Mouse (Mus musculus) limb, embryonic 14.5 days (tissue): ENCODE data around the gene Ehhadh. TPM values are rescaled to one million over a fixed set of nuclear protein-coding genes. Genes with fewer than 3 reads are reported as not detected.

Experiments
- ATAC-seq: fragments of 200-750 bp; cut with Nextera tagmentation; 2 replicates; pipeline ENCODE4 v1.8.0; 2017; ENCODE audit warnings: low read depth, moderate number of reproducible peaks, moderate TSS enrichment; ENCODE audit not compliant: low FRiP score
- DNase-seq: peaks from one replicate; pipeline ENCODE4 v3.0.0-alpha.2; 2015; ENCODE audit warnings: low spot score
- H3K27ac ChIP-seq: fragments of 300-500 bp; sonication (generic); replicated peaks from 2 replicates; pipeline ENCODE4 v1.5.1; 2014; ENCODE audit warnings: low read depth, mild to moderate bottlenecking, low read length, moderate library complexity, mixed read lengths
- H3K27me3 ChIP-seq: fragments of 300-500 bp; sonication (generic); 2 replicates; pipeline ENCODE4 v1.6.1; 2014; ENCODE audit warnings: low read length, mixed read lengths; ENCODE audit not compliant: control insufficient read depth, insufficient read depth
- H3K36me3 ChIP-seq: fragments of 300-500 bp; sonication (generic); 2 replicates; pipeline ENCODE4 v1.6.1; 2014; ENCODE audit warnings: mild to moderate bottlenecking, low read length, moderate library complexity, mixed read lengths; ENCODE audit not compliant: control insufficient read depth, insufficient read depth
- H3K4me1 ChIP-seq: fragments of 300-500 bp; sonication (generic); 2 replicates; pipeline ENCODE4 v1.6.1; 2014; ENCODE audit warnings: antibody characterized with exemption, low read length, mixed read lengths; ENCODE audit not compliant: control insufficient read depth, insufficient read depth
- H3K4me2 ChIP-seq: fragments of 300-500 bp; sonication (generic); replicated peaks from 2 replicates; pipeline ENCODE4 v1.6.1; 2014; ENCODE audit warnings: low read depth, mild to moderate bottlenecking, low read length, moderate library complexity; ENCODE audit not compliant: severe bottlenecking
- H3K4me3 ChIP-seq: fragments of 300-500 bp; sonication (generic); replicated peaks from 2 replicates; pipeline ENCODE4 v1.5.1; 2014; ENCODE audit warnings: low read length
- H3K9ac ChIP-seq: fragments of 300-500 bp; sonication (generic); 2 replicates; pipeline ENCODE4 v1.6.1; 2014; ENCODE audit warnings: mild to moderate bottlenecking, low read depth, low read length, moderate library complexity; ENCODE audit not compliant: severe bottlenecking
- H3K9me3 ChIP-seq: fragments of 300-500 bp; sonication (generic); 2 replicates; pipeline ENCODE4 v1.6.1; 2016; ENCODE audit warnings: low read length; ENCODE audit not compliant: control insufficient read depth
- POLR2A ChIP-seq: fragments of 200-500 bp; IDR thresholded peaks from 2 replicates; pipeline ENCODE4 v1.8.0; 2012; ENCODE audit warnings: inconsistent platforms, mild to moderate bottlenecking, moderate library complexity, borderline replicate concordance; ENCODE audit not compliant: insufficient read depth, insufficient read length; ENCODE audit errors: extremely low read depth
- WGBS: fragments of 180-500 bp; shearing (Covaris S2); extraction: QIAGEN DNeasy Blood & Tissue Kit; methylation state at CpG from one replicate; pipeline ENCODE4 v1.1.7; 2014; 5-methylcytosine and 5-hydroxymethylcytosine counted together
- polyA plus RNA-seq, 2 experiments: library from polyadenylated mRNA; depleted of rRNA in 1 of 2; stranded (reverse) in 1 of 2; unstranded in 1 of 2; fragments of >200 nt; fragmentation: Nextera tagmentation in 1 of 2; extraction: Ambion mirVana in 1 of 2; gene quantifications; 2 replicates each; pipeline versions ENCODE4 v1.2.1 to v1.2.3; 2012 to 2014

Gene Ehhadh
- polyA plus RNA-seq, 2 experiments = 2.3 to 4.7 TPM

- H3K36me3 ChIP-seq = no peaks in the 10 kb centered on the region
- no peak overlapping the region for H3K27ac ChIP-seq
- no peak for ATAC-seq
- H3K9ac ChIP-seq = no peak overlapping the region
- H3K4me1 ChIP-seq = no peaks in the 10 kb centered on the region
- no peak overlapping the region for H3K4me2 ChIP-seq
- WGBS = 91% methylated on average over 1 of the region's 1 CpGs
- no peaks in the 10 kb centered on the region for H3K9me3 ChIP-seq
- no peak overlapping the region for H3K4me3 ChIP-seq
- DNase-seq = no peak
- no peaks in the 10 kb centered on the region for H3K27me3 ChIP-seq
- TF ChIP-seq POLR2A = no peak
Observed at GRCm38 (mm10) chr16:21735638-21736037, 52.0 kb downstream of the Ehhadh start.

DNA sequence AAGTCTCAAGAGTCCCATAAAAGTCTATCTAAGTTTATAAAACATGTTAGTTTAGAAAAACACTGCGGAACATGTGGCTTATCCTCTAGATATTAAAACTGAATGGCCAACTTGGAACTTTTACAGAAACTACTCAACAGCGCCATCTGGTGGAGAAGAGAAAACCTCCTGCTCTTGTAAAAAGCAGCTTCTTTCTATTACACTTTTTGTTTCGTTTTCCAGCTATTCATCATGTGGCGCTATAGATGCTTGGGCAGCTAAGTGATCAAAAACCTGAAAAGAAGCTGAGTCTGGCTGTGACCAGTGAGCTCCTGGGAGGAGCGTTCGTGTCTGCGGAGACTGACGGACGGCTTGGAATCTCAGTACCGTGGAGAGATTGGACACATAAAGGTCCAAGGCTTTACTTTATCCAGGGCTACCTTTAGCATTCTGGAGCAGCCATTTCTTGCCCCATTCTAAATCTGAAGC lies 59.7 kb downstream of the Ehhadh start:
- DNase-seq (peak; percentile 91), ATAC-seq (no peak)
- no peak overlapping the region; the same call in 1 of the 2 replicates for H3K4me2 ChIP-seq
- H3K4me3 ChIP-seq = peak overlapping the region; percentile 15; the same call in 1 of the 2 replicates
- H3K27me3 ChIP-seq = no peaks in the 10 kb centered on the region
- no peak for TF ChIP-seq POLR2A
- WGBS = 45% methylated on average over 10 of the region's 10 CpGs
- H3K9me3 ChIP-seq = no peaks in the 10 kb centered on the region
- 0 out of 2 replicates have a peak overlapping the region, but pooled peaks have one; percentile 17 for H3K9ac ChIP-seq
- 0 out of 2 replicates have a peak, but pooled peaks cover 4% of the 10 kb centered on the region for H3K4me1 ChIP-seq
- H3K27ac ChIP-seq = no peak overlapping the region
- no peaks in the 10 kb centered on the region for H3K36me3 ChIP-seq

DNA sequence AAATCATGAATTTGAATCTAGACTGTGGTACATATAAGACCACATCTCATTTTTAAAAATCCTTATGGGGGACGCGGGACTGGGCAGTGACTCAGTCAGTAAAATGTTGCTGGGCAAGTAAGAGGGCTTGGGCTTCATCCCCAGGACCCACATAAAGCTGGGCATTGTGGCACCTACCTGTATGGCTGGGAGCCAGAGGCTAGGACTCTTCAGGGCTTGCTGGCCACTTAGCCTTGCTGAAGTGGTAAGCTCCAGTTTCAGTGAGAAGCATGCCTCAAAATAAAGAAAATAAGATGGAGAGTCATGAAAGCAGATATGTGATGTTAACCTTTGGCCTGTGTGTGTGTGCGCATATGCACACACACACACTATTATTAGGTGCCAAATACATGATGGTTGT lies 60.2 kb downstream of the Ehhadh start:
- H3K4me1 ChIP-seq = 0 out of 2 replicates have a peak, but pooled peaks cover 4% of the 10 kb centered on the region
- WGBS = 84% methylated on average over 3 of the region's 3 CpGs
- H3K9me3 ChIP-seq = no peaks in the 10 kb centered on the region
- no peak overlapping the region for H3K27ac ChIP-seq
- no peaks in the 10 kb centered on the region for H3K27me3 ChIP-seq
- H3K9ac ChIP-seq = no peak overlapping the region
- no peak overlapping the region for H3K4me2 ChIP-seq
- no peak for DNase-seq
- H3K4me3 ChIP-seq = no peak overlapping the region
- ATAC-seq = no peak
- TF ChIP-seq POLR2A = no peak
- H3K36me3 ChIP-seq = no peaks in the 10 kb centered on the region

GRCm38 (mm10) chr16:21724261-21724660 lies 63.3 kb downstream of the Ehhadh start:
- no peak overlapping the region for H3K4me3 ChIP-seq
- 87% methylated on average over 1 of the region's 1 CpGs for WGBS
- no peak overlapping the region for H3K4me2 ChIP-seq
- no peak for TF ChIP-seq POLR2A
- 0 out of 2 replicates have a peak, but pooled peaks cover 4% of the 10 kb centered on the region for H3K4me1 ChIP-seq
- H3K27ac ChIP-seq = no peak overlapping the region
- no peak overlapping the region for H3K9ac ChIP-seq
- no peaks in the 10 kb centered on the region for H3K9me3 ChIP-seq
- H3K27me3 ChIP-seq = no peaks in the 10 kb centered on the region
- no peak for ATAC-seq
- H3K36me3 ChIP-seq = no peaks in the 10 kb centered on the region
- no peak for DNase-seq

DNA sequence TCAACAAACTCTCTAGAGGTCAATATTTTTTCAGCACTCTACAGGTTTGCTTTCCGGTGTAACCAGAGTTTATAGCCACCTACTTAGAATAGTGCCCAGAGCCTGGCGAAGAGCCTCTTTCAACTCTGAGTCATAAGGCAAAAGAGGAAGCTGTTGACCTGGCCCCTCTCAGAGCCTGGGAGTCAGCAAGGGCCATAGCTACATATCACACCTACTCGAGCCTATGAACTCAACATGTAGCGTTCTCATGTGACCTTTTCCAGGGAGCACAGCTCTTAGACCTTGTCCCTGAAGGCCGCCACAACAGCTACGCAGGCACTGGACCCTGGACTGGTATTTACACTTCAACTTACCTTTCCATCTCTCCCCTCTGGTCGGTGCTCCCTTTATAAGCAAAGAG lies 67.8 kb downstream of the Ehhadh start:
- DNase-seq (no peak), ATAC-seq (no peak)
- no peaks in the 10 kb centered on the region for H3K9me3 ChIP-seq
- H3K27ac ChIP-seq = no peak overlapping the region
- H3K4me1 ChIP-seq = no peaks in the 10 kb centered on the region
- no peak for TF ChIP-seq POLR2A
- 80% methylated on average over 7 of the region's 7 CpGs for WGBS
- no peak overlapping the region for H3K4me2 ChIP-seq
- no peaks in the 10 kb centered on the region for H3K36me3 ChIP-seq
- H3K9ac ChIP-seq = no peak overlapping the region
- no peaks in the 10 kb centered on the region for H3K27me3 ChIP-seq
- H3K4me3 ChIP-seq = no peak overlapping the region

- no peak overlapping the region for H3K27ac ChIP-seq
- H3K4me3 ChIP-seq = no peak overlapping the region
- DNase-seq = no peak
- H3K4me2 ChIP-seq = no peak overlapping the region
- no peak for ATAC-seq
- no peaks in the 10 kb centered on the region for H3K27me3 ChIP-seq
- H3K9ac ChIP-seq = no peak overlapping the region
- no peaks in the 10 kb centered on the region for H3K4me1 ChIP-seq
- no peak for TF ChIP-seq POLR2A
- no peaks in the 10 kb centered on the region for H3K36me3 ChIP-seq
- no peaks in the 10 kb centered on the region for H3K9me3 ChIP-seq
- WGBS = 84% methylated on average over 10 of the region's 10 CpGs
Observed at GRCm38 (mm10) chr16:21714516-21714915, 73.1 kb downstream of the Ehhadh start.

Other genes starting within 250 kb of the Ehhadh start
- gene 2510009E07Rik, start 93.1 kb downstream of the Ehhadh start, polyA plus RNA-seq (2012; rRNA removed) = 23.6 and 24.3 TPM in 2 replicates
- 26.3 and 27.1 TPM in 2 replicates for gene 2510009E07Rik, start 93.1 kb downstream of the Ehhadh start, polyA plus RNA-seq (2014; fragmentation: Nextera tagmentation; extraction: Ambion mirVana)
- gene Map3k13, start 6.5 kb upstream of the Ehhadh start, polyA plus RNA-seq (2012; rRNA removed) = 1.2 and 1.4 TPM in 2 replicates
- gene Map3k13, start 6.5 kb upstream of the Ehhadh start, polyA plus RNA-seq (2014; fragmentation: Nextera tagmentation; extraction: Ambion mirVana) = 0.79 and 0.92 TPM in 2 replicates
- 27.6 and 30.5 TPM in 2 replicates for gene Tmem41a, start 159.7 kb upstream of the Ehhadh start, polyA plus RNA-seq (2012; rRNA removed)
- 42.3 and 42.8 TPM in 2 replicates for gene Tmem41a, start 159.7 kb upstream of the Ehhadh start, polyA plus RNA-seq (2014; fragmentation: Nextera tagmentation; extraction: Ambion mirVana)
- gene Liph, start 207.9 kb upstream of the Ehhadh start, polyA plus RNA-seq (2012; rRNA removed) = 0.92 and 1.6 TPM in 2 replicates
- 2.3 and 2.8 TPM in 2 replicates for gene Liph, start 207.9 kb upstream of the Ehhadh start, polyA plus RNA-seq (2014; fragmentation: Nextera tagmentation; extraction: Ambion mirVana)
- 31.8 and 42.6 TPM in 2 replicates for gene Senp2, start 221.7 kb upstream of the Ehhadh start, polyA plus RNA-seq (2012; rRNA removed)
- gene Senp2, start 221.7 kb upstream of the Ehhadh start, polyA plus RNA-seq (2014; fragmentation: Nextera tagmentation; extraction: Ambion mirVana) = 43.7 and 45.7 TPM in 2 replicates